Mouse (Mus musculus) left cerebral cortex, adult 9 months (tissue): ENCODE data around the gene P2rx4.
"Not testable (repeated sequence)": the region's sequence is repeated elsewhere in the genome, so short reads cannot be mapped to it uniquely, and the experiment has no call there.

Experiments used
- DNase-seq, 2 experiments: peaks; one replicate each; pipeline ENCODE4 v3.0.0; 2022; ENCODE audit warnings: low spot score in 2 of 2

Gene P2rx4

DNA sequence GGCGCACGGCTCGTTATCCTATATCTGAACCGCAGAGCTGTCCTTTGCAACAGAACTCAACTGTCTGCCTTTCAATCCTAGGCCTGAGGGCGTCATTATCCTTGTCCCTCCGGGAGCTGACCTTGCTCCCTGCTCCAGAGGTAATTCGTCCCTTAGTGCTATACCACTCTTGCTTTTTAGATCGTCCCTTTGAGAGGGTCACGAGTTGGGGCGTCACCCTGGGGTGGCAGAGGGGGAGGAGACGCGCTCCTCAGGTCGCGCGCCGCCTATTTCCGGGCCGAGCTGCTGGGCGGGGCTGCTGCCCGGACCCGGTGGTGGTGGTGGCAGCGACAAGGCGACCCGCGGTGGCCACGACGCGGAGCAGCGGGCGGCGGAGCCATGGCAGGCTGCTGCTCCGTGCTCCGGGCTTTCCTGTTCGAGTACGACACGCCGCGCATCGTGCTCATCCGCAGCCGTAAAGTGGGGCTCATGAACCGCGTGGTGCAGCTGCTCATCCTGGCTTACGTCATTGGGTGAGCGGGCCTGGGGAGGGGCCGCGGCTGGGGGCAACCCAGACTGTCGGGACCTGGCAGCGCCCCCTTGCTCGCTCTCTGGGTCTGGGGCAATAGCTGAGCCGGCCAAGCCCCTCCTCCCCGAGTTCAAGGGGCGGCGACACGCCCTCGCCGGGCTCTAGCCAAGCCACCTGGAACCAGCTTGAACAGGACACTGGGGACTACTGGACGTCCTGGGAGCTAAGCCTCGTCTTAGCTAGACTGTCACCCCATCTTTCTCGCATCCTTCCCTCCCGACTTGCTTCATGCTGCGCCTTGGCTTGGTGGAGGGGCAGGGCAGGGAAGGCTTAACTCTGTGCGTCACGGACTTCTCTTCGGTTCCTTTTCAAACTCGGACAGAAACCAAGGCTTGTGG lies at the start of gene P2rx4:
Gene P2rx4 (plus strand): TSS at position 269 of the 906 bp plus-strand sequence.
- peak; percentile 70 to 89 for DNase-seq

- no peak for DNase-seq
These were observed 44.8 kb upstream of the P2rx4 start for GRCm38 (mm10) chr5:122662501-122662900.

GRCm38 (mm10) chr5:122665036-122665435 lies 42.3 kb upstream of the P2rx4 start:
- DNase-seq: no peak

GRCm38 (mm10) chr5:122668981-122669897 lies 38.1 kb upstream of the P2rx4 start:
- DNase-seq: no peak

DNA sequence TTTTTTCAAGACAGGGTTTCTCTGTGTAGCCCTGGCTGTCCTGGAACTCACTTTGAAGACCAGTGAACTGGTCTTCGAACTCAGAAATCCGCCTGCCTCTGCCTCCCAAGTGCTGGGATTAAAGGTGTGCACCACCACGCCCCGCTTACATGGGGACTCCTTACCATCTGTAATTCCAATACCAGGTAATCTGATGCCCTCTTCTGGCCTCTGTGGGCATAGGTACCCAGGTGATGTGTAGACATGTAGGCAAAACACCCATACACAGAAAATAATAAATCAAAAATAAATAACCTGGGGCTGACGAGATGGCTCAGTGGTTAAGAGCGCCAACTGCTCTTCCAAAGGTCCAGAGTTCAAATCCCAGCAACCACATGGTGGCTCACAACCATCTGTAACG lies 35.7 kb upstream of the P2rx4 start:
- DNase-seq: not testable (repeated sequence)

GRCm38 (mm10) chr5:122672298-122672697 lies 35.0 kb upstream of the P2rx4 start:
- DNase-seq: no peak

GRCm38 (mm10) chr5:122676002-122676401 lies 31.3 kb upstream of the P2rx4 start:
- no peak for DNase-seq

- DNase-seq: no peak
These were observed 29.4 kb upstream of the P2rx4 start for GRCm38 (mm10) chr5:122677983-122678382.

GRCm38 (mm10) chr5:122679881-122680280 lies 27.5 kb upstream of the P2rx4 start:
- DNase-seq: no peak

- no peak for DNase-seq
These were observed 26.1 kb upstream of the P2rx4 start for GRCm38 (mm10) chr5:122681276-122681675.

- DNase-seq: no peak
These were observed 23.4 kb upstream of the P2rx4 start for GRCm38 (mm10) chr5:122683926-122684325.

- no peak for DNase-seq
These were observed 20.0 kb upstream of the P2rx4 start for GRCm38 (mm10) chr5:122687391-122687790.

DNA sequence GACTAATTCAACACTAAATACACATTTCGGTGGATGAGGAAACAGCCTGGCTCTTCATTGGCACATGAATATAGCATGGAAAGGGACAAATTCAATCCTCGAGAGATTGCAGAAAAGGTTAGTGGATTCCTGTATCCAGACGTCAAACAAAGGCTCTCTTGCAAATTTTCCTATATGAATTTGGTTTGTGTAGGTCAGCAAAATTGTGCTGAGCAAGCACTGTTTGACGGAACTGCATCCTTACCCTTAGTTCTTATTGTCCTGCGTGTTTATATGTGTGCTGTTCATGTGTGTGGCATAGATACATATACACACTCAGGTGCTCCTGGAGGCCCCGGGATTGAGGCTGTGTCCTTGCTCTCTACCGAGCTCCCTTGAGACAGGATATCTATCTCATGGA lies 18.2 kb upstream of the P2rx4 start:
- DNase-seq: no peak

DNA sequence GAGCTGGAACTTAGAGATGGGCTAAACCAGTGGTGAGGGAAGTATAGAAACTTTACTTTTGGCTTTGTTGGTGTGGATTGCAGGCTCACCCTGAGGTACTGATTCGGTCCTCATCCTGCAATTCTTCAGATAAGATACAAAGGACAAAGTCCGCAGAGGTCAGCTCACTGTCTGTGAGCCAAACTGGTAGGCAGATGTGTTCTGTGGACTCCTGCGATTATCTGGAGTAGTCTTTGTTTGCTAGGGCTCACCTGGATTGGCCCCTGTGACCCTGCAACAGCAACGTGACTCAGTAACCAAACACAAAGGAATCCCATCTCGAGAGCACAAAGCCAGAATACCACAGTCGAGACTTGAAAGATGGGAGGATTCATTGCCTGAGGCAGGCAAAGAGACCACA lies 16.9 kb upstream of the P2rx4 start:
- no peak for DNase-seq

DNA sequence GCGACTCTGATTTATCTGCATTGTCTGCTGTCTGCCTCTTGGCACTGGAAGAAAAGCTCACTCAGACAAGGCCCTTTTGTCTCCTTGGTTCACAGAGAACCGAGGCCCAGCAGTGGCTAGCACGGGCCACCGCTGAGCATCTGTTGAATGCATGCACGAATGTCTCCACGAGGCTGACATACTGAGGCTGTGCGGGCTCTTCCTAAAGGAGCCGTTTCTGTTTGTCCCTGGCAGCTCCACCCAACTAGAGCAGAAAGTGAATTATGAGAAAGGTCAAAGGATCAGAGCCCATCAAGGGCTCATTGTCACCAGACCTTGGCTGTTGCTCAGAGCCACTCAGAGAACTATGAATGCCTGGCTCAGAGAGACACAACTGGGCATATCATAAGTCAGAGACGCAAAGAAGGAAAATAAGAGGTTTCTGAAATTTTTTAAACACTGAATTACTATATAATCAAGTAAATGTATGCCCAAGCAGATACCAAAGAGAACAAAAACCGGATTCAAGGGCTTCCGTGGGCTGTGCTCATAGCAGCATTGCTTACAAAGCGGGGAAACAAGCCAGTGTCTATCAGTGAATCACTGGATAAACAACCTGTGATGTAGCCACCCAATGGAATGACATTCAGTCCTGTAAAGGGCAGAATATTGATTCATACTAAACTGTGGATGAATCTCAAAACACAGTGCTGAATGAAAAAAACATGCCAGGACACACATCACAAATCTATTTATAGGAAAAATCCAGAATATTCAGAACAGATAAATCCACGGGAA lies 13.7 kb upstream of the P2rx4 start:
- DNase-seq: peak in 1 of 2 experiments; percentile 59

- DNase-seq: no peak
These were observed 11.8 kb upstream of the P2rx4 start for GRCm38 (mm10) chr5:122695516-122695915.

- DNase-seq: no peak
These were observed 9.2 kb upstream of the P2rx4 start for GRCm38 (mm10) chr5:122698041-122698700.

DNA sequence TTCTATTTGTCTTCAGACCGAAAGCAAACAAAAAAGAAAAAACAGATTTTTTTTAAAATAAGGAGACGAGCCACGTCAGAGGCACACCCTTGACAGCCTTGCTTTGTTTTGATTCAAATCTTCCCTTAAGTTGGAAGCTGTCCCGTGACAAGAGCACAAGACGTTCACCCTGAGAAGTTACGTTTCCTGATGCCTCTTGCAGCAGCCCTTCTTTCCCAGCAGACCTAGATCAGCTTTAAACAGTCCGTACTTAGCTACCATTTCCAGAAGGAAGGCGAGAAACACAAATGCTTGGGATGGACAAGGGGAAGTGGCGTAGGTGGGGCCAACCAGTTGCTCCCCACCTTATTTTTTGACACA lies 8.7 kb upstream of the P2rx4 start:
- DNase-seq: no peak

GRCm38 (mm10) chr5:122700109-122700836 lies 7.1 kb upstream of the P2rx4 start:
- no peak for DNase-seq

DNA sequence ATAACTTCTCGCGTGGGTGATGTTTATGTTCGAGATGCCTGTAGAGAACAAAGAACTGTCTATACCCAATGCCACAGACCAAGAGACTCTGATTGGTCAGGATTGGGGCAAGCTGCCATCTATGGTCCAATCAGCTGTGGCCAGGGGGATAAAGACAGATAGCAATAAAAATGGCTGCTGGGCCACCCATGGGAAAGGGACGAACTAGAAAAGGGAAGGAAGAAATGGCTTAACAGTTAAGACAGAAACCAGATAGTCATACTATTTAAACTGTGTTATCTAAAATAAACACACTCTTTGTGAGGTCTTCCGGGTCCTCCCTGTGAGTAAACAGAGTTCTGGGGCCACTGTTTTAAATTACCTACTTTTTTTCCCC lies 6.5 kb upstream of the P2rx4 start:
- no peak for DNase-seq

DNA sequence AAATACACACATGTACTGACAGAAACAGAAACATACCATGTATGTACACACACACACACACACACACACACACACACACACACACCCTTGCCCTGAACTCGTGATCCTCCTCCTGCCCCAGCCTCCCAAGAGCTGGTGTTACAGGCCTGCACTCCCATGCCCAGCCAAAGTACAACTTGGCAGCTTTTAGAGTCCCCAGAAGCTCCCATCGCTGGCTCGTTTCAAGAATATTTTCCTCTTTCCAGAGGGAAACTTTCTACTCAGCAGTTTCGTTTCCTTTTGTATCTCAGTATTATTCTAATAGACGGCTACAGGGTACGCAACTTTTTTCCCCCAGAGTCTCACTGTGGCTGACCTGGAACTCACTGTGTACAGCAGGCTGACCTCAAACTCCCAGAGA lies 5.2 kb upstream of the P2rx4 start:
- no peak for DNase-seq
